Mouse (Mus musculus): Measurements from ENCODE around the gene 1700025C18Rik. TPM values are rescaled to one million over a fixed set of nuclear protein-coding genes. Genes with fewer than 3 reads are reported as not detected.

Gene 1700025C18Rik
- polyA plus RNA-seq, 1 experiment, result not detected

GRCm38 (mm10) chr2:165061638-165062433, 28.7 kb downstream of the 1700025C18Rik start:
- H3K36me3 ChIP-seq (ENCODE audit: control insufficient read depth, insufficient read depth), result no peaks in the 10 kb centered on the region
- no peak overlapping the region for H3K4me3 ChIP-seq
- peaks cover 36% of the 10 kb centered on the region for H3K27me3 ChIP-seq (ENCODE audit: control insufficient read depth, insufficient read depth, insufficient read length)
- H3K79me2 ChIP-seq (ENCODE audit: control insufficient read depth, insufficient read depth), result no peaks in the 10 kb centered on the region
- no peak overlapping the region for H3ac ChIP-seq (ENCODE audit: control insufficient read depth, insufficient read length)
- TF ChIP-seq MAX (IDR thresholded peaks at IDR 0.05; ENCODE audit: low read depth) (no peak), TCF12 (IDR thresholded peaks at IDR 0.05; ENCODE audit: insufficient read depth, poor library complexity, severe bottlenecking) (no peak), USF1 (IDR thresholded peaks at IDR 0.05; ENCODE audit: low read depth) (no peak), POLR2A (IDR thresholded peaks at IDR 0.05; ENCODE audit: insufficient read length, low read depth) (no peak), E2F4 (IDR thresholded peaks at IDR 0.05; ENCODE audit: insufficient read depth) (no peak), MYOD1 (IDR thresholded peaks at IDR 0.05; ENCODE audit: control insufficient read depth in 1 of 3, insufficient read length in 2 of 3, low read depth in 2 of 3) (no peak), MYOG (IDR thresholded peaks at IDR 0.05; ENCODE audit: control insufficient read depth in 1 of 3, insufficient read depth in 1 of 3, insufficient read length in 2 of 3, low read depth in 2 of 3) (no peak), REST (IDR thresholded peaks at IDR 0.05; ENCODE audit: insufficient read depth, insufficient read length) (no peak), CEBPB (IDR thresholded peaks at IDR 0.05; ENCODE audit: insufficient read depth, poor library complexity, severe bottlenecking) (no peak), POLR2AphosphoS2 (IDR thresholded peaks at IDR 0.05; ENCODE audit: insufficient read length, low read depth) (no peak), TCF3 (IDR thresholded peaks at IDR 0.05; ENCODE audit: insufficient read length, low read depth) (no peak), SRF (IDR thresholded peaks at IDR 0.05; ENCODE audit: control insufficient read depth, insufficient read length, low read depth) (no peak)
- no peak overlapping the region for H3K4me2 ChIP-seq (ENCODE audit: low read depth)

- H3K79me2 ChIP-seq (ENCODE audit: control insufficient read depth, insufficient read depth), result no peaks in the 10 kb centered on the region
Measured at GRCm38 (mm10) chr2:165059961-165060360, 30.6 kb downstream of the 1700025C18Rik start.

GRCm38 (mm10) chr2:165056377-165057085, 34.0 kb downstream of the 1700025C18Rik start:
- H3K36me3 ChIP-seq (ENCODE audit: control insufficient read depth, insufficient read depth), result no peaks in the 10 kb centered on the region
- no peak for TF ChIP-seq POLR2A (IDR thresholded peaks at IDR 0.05; ENCODE audit: insufficient read length, low read depth)
- TF ChIP-seq E2F4 (IDR thresholded peaks at IDR 0.05; ENCODE audit: insufficient read depth), result no peak
- TF ChIP-seq MYOD1 (IDR thresholded peaks at IDR 0.05; ENCODE audit: control insufficient read depth in 1 of 3, insufficient read length in 2 of 3, low read depth in 2 of 3), result no peak
- TF ChIP-seq POLR2AphosphoS2 (IDR thresholded peaks at IDR 0.05; ENCODE audit: insufficient read length, low read depth), result no peak
- no peak for TF ChIP-seq MAX (IDR thresholded peaks at IDR 0.05; ENCODE audit: low read depth)
- no peak for TF ChIP-seq USF1 (IDR thresholded peaks at IDR 0.05; ENCODE audit: low read depth)
- TF ChIP-seq CEBPB (IDR thresholded peaks at IDR 0.05; ENCODE audit: insufficient read depth, poor library complexity, severe bottlenecking), result no peak
- TF ChIP-seq TCF3 (IDR thresholded peaks at IDR 0.05; ENCODE audit: insufficient read length, low read depth), result no peak
- no peak for TF ChIP-seq REST (IDR thresholded peaks at IDR 0.05; ENCODE audit: insufficient read depth, insufficient read length)
- no peak for TF ChIP-seq SRF (IDR thresholded peaks at IDR 0.05; ENCODE audit: control insufficient read depth, insufficient read length, low read depth)
- H3K4me3 ChIP-seq, result no peak overlapping the region
- peaks cover 23% of the 10 kb centered on the region for H3K27me3 ChIP-seq (ENCODE audit: control insufficient read depth, insufficient read depth, insufficient read length)
- H3K4me2 ChIP-seq (ENCODE audit: low read depth), result peak overlapping the region; percentile 27
- no peaks in the 10 kb centered on the region for H3K79me2 ChIP-seq (ENCODE audit: control insufficient read depth, insufficient read depth)
- H3ac ChIP-seq (ENCODE audit: control insufficient read depth, insufficient read length), result no peak overlapping the region

More at GRCm38 (mm10) chr2:165059961-165060360, 30.6 kb downstream of the 1700025C18Rik start:
- TF ChIP-seq CEBPB (IDR thresholded peaks at IDR 0.05; ENCODE audit: insufficient read depth, poor library complexity, severe bottlenecking), result no peak
- TF ChIP-seq MAX (IDR thresholded peaks at IDR 0.05; ENCODE audit: low read depth), result no peak
- TF ChIP-seq REST (IDR thresholded peaks at IDR 0.05; ENCODE audit: insufficient read depth, insufficient read length), result no peak
- no peak for TF ChIP-seq POLR2AphosphoS2 (IDR thresholded peaks at IDR 0.05; ENCODE audit: insufficient read length, low read depth)
- TF ChIP-seq USF1 (IDR thresholded peaks at IDR 0.05; ENCODE audit: low read depth), result no peak
- TF ChIP-seq TCF3 (IDR thresholded peaks at IDR 0.05; ENCODE audit: insufficient read length, low read depth), result no peak
- no peak for TF ChIP-seq E2F4 (IDR thresholded peaks at IDR 0.05; ENCODE audit: insufficient read depth)
- TF ChIP-seq POLR2A (IDR thresholded peaks at IDR 0.05; ENCODE audit: insufficient read length, low read depth), result no peak
- no peak for TF ChIP-seq MYOG (IDR thresholded peaks at IDR 0.05; ENCODE audit: control insufficient read depth in 1 of 3, insufficient read depth in 1 of 3, insufficient read length in 2 of 3, low read depth in 2 of 3)
- TF ChIP-seq SRF (IDR thresholded peaks at IDR 0.05; ENCODE audit: control insufficient read depth, insufficient read length, low read depth), result no peak
- no peak for TF ChIP-seq MYOD1 (IDR thresholded peaks at IDR 0.05; ENCODE audit: control insufficient read depth in 1 of 3, insufficient read length in 2 of 3, low read depth in 2 of 3)
- TF ChIP-seq TCF12 (IDR thresholded peaks at IDR 0.05; ENCODE audit: insufficient read depth, poor library complexity, severe bottlenecking), result no peak
- H3ac ChIP-seq (ENCODE audit: control insufficient read depth, insufficient read length), result no peak overlapping the region
- no peak overlapping the region for H3K4me2 ChIP-seq (ENCODE audit: low read depth)
- H3K27me3 ChIP-seq (ENCODE audit: control insufficient read depth, insufficient read depth, insufficient read length), result peaks cover 35% of the 10 kb centered on the region
- no peak overlapping the region for H3K4me3 ChIP-seq
- H3K36me3 ChIP-seq (ENCODE audit: control insufficient read depth, insufficient read depth), result no peaks in the 10 kb centered on the region

- Histone ChIP-seq H3K79me2 (ENCODE audit: control insufficient read depth, insufficient read depth) (no peaks in the 10 kb centered on the region), H3K27me3 (ENCODE audit: control insufficient read depth, insufficient read depth, insufficient read length) (peaks cover 26% of the 10 kb centered on the region), H3ac (ENCODE audit: control insufficient read depth, insufficient read length) (no peak overlapping the region), H3K4me2 (ENCODE audit: low read depth) (peak overlapping the region; percentile 27), H3K4me3 (no peak overlapping the region), H3K36me3 (ENCODE audit: control insufficient read depth, insufficient read depth) (no peaks in the 10 kb centered on the region)
- TF ChIP-seq TCF12 (IDR thresholded peaks at IDR 0.05; ENCODE audit: insufficient read depth, poor library complexity, severe bottlenecking) (no peak), MAX (IDR thresholded peaks at IDR 0.05; ENCODE audit: low read depth) (no peak), REST (IDR thresholded peaks at IDR 0.05; ENCODE audit: insufficient read depth, insufficient read length) (no peak)
Measured at GRCm38 (mm10) chr2:165055905-165056304, 34.6 kb downstream of the 1700025C18Rik start.
